Mouse (Mus musculus): ENCODE measurements at regions not wholly inside any gene's neighbourhood (a gene's known extent, or its start where the extent isn't known, plus 50 kb on each side); places are given as distances from the start of the nearest gene placed in this dataset.

DNA sequence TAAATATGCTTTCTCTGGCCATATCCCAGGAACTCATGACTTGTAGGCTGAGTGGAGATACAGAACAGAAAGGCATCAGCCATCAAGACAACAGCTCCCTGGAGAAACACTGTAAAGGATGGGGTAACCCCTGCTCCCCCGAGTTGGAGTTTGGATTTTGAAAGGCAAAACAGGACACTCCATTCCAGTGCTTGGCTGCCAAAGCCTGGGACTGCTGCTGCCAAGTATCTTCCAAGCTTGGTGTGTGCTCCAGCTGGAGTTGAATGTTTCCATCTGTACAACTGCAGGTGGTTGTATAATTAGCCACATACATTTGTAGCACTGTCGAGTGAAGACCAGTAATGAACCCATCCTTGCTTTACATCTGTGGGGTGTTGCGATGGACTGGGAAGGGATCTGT is 62.1 kb downstream of the 4933412E24Rik start:
- no peak for DNase-seq (ENCODE audit: extremely low spot score)

DNA sequence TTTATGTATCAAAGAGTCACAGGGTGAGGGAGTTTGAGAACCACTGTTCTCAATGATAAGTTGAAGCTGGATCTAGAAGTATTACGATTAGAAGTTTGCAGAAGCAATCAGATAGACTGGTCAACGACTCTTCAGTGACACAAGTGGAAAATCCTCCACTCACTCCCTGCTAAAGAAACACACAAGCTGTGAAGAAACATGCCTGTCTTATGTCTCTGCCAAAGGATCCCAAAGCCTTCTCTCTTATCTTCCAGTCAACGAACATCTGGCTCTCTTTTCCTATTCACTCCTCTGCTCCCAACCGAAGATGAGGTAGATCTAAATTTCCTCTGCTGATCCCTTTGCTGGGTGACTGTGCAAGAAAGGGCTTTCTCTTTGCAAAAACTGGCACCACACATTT is 62.6 kb downstream of the 4933412E24Rik start:
- DNase-seq (ENCODE audit: extremely low spot score): no peak

DNA sequence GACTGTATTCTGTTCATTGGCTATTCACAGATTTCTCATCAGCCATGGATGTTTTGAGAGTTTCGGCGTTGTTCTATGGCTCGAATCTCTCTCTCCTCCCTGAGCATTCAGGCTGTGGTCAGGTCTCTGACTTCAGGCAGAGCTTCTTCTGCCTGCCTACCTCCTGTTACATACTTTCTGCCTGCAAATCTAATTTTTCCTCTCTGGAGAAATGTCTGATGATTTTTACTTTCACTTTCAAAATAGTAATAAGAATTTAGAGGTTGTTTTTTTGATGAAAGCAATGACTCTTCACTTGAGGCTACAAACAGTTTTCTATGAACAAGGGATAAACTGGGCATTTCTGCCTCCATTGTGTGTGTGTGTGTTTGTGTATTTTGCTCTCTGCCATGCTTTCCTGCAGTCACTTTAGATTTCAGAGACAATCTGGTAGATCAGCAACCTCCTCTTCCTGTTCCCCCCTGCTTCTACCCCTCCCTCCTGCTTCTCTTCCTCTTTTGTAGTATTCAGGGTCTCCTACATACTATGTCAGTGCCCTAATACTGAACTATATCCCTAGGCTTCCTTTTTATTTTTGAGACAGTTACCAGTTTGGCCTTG is 65.7 kb downstream of the 4933412E24Rik start:
- DNase-seq (ENCODE audit: extremely low spot score): no peak

- DNase-seq (ENCODE audit: extremely low spot score): peak; percentile 51
Measured at GRCm38 (mm10) chr15:59945208-59945607, 71.2 kb downstream of the 4933412E24Rik start.

DNA sequence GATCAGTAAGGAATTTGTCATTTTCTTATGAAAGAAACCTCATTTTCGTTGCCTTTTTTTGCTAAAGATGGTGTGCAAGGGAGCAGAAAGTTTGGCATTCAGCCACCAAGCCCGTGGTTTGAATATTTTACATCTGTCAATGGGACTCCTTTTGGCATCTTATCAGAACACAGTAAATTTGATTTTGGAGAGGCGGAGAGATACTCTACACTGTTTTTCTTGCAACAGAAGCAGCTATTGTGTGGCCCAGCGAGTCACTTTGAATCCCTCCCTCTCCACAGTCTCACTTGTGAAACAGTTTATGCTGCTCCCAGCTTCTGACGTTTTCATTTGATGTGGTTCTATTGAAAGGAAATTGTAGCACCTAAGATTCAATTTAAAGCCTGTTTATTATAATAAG is 79.9 kb downstream of the 4933412E24Rik start:
- DNase-seq (ENCODE audit: extremely low spot score): no peak

- DNase-seq (ENCODE audit: extremely low spot score): no peak
Measured at GRCm38 (mm10) chr15:59913860-59914259, 102.6 kb downstream of the 4933412E24Rik start.

- DNase-seq (ENCODE audit: extremely low spot score): no peak
Measured at GRCm38 (mm10) chr15:59908300-59908699, 108.1 kb downstream of the 4933412E24Rik start.

GRCm38 (mm10) chr15:59905832-59906797 is 110.3 kb downstream of the 4933412E24Rik start:
- peak; percentile 26 for DNase-seq (ENCODE audit: extremely low spot score)

- no peak for DNase-seq (ENCODE audit: extremely low spot score)
Measured at GRCm38 (mm10) chr15:59904741-59905140, 111.7 kb downstream of the 4933412E24Rik start.

- no peak for DNase-seq (ENCODE audit: extremely low spot score)
Measured at GRCm38 (mm10) chr15:59888996-59889395, 127.4 kb downstream of the 4933412E24Rik start.

- DNase-seq (ENCODE audit: extremely low spot score): no peak
Measured at GRCm38 (mm10) chr15:59888131-59888459, 128.3 kb downstream of the 4933412E24Rik start.

DNA sequence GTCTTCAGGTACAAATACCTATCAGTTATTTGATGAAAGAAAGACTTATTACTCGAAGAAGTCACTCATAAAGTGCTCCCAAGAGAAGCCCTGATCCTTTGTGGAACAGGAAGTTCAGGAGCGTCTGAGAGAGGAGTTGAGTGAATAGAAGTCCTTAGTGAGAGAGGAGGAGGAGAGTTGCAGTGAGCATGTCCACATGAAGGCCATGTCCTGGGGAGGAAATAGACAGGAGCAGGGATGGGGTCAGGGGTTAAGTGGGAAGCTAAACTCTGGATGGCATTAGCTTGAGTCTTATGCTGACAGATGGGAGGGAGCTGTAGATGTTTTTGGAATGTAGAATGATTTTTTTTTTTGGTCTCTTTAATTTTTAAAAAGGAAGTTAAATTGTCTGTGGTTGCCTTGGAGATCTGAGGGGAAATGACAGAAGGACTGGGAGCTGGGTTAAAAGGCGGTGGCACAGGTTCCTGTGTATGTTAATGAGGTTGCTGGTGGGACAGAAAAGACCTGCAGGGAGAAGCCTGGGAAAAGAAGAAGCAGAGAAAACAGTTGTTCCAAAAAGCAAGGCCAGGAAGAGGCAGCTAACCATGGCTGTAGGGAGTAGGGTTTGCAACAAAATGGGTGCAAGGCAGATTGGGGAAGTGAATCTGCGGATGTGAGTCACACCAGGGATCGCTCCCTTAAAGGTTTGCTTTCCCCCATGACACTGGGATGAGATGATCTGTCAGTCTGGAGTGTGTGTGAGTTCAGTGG is 128.9 kb downstream of the 4933412E24Rik start:
- DNase-seq (ENCODE audit: extremely low spot score): peak; percentile 35

- DNase-seq (ENCODE audit: extremely low spot score): no peak
Measured at GRCm38 (mm10) chr15:59886036-59886435, 130.4 kb downstream of the 4933412E24Rik start.

GRCm38 (mm10) chr15:59882444-59882843 is 134.0 kb downstream of the 4933412E24Rik start:
- no peak for DNase-seq (ENCODE audit: extremely low spot score)

DNA sequence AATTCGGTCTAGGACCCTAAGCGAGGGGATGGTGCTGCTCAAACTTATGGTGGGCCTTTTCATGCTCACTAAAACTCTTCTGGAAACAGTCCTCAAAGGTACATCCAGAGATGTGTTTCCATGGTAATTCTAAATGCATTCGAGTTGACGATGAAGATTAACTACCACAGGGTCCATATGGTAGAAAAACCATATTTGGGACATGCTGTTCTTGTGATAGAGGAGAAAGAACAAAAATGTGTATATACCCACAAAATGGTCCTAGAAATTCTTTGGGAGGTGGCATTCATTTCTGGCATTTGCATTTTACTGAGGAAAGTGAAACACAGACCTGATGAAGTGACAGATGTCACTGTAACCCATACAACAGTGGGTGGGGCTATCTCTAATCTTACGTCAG is 136.0 kb downstream of the 4933412E24Rik start:
- DNase-seq (ENCODE audit: extremely low spot score): no peak

- no peak for DNase-seq (ENCODE audit: extremely low spot score)
Measured at GRCm38 (mm10) chr15:59879311-59879710, 137.1 kb downstream of the 4933412E24Rik start.

- DNase-seq (ENCODE audit: extremely low spot score): no peak
Measured at GRCm38 (mm10) chr15:59876279-59876742, 140.1 kb downstream of the 4933412E24Rik start.

DNA sequence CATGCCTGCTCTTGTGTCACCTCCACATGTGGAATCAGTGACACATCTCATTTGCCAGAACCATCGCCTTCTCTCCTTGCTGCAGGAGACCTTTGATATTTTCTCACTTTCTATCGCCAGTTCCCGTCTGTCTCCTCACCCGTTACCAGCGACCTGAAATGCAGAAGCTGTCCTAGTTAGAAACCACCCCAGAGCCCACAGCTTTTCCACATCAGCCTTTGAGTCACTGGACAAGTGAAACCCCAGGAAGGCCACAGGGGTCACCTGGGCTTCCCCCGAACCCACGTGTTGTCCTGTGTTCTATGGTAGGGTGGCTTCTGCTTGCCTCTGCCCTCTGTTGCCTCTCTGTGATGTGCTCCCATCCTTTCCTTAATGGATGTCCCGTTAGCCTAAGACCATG is 149.7 kb downstream of the 4933412E24Rik start:
- no peak for DNase-seq (ENCODE audit: extremely low spot score)

DNA sequence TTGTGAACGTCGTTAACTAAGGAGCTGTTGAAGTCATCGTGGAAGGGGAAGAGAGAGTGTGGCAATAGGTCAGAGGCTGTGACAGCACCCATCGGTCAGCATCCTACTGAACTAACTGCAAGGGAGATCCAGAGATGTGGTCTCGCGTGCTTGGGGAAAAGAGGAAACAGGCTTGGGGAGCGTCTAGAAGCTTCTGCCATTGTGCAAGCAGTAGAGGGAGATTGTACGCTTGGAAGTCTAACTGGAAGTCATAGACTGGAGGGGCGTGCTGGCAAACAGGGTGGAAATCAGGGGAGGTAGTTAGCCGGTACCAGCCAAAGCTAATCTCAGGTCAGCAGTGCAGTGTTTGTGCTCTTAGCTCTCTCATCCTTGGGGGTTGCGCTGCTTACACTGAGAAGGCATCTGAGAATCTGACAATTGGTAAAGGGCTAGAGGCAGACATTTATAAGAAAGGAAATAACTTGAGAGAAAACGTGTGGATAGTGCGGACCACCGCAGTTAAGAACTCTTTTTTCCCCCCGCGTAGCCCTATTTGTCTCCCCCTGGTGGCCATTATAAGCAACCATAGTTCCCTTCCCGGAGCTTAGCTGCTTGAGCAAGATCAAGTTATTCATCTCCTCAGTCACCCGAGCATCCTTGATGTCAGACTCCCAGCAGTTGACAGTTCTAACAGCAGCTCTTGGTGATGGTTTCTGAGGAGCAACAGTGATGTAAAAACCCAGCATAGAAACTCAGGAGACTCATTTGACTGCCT is 151.5 kb downstream of the 4933412E24Rik start:
- DNase-seq (ENCODE audit: extremely low spot score): peak; percentile 34

DNA sequence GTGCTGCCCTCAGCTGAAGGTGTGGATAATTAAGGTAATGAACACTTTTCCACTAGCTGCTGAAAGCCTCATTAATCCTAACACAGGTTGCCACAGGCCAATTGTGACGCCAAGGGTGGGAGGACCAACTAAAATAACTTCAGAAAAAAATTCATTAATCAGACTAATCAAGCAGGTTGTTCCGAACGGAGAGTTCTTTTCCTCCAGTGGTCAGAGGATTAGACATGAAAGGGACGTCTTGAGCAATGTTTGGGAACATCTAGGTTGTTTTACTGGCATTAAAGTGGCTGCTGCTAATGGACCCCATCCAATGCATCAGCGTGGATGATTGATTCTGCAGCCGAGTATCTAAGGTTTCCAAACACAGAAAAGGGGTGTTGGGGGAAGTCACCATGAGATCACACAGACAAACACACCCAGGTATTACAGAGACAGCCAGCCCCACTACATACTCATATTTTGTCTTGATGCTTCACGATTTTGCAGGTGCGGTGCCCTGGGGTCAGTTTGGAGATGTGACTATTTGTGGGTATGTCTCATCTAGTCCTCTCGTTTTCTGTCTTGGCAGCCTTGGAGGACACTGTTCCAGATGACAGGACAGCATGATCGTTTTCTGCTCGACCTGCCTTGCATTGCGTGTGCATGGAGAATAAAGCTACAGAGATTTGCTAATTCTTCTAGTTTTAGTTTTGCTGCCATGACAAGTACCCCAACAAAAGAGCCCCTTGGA is 164.0 kb downstream of the 4933412E24Rik start:
- no peak for DNase-seq (ENCODE audit: extremely low spot score)
